ENCODE assay signal across 12 mouse cellular contexts in the genomic region with DNA sequence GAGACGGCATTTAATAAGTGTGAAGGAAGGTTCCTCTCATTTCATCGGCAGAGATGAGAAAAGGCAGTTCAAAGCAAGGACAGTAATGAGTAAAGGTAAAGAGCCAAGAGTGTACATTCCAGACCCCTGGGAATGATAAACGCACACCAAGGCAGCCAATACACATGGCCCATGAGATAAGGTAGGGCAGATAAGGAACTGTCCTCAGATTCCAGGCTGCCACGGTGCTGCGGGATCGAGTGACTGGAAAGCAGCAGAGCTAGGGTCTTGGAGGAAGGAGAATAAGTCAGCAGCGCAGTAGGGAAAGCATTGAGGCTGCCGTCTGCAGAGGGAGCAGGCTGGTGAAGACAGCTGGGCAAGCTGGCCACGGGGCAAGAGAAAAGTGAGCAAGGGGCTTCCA.
DNase-seq lines count a peak whose midpoint lies in the region; ATAC-seq and TF ChIP-seq lines count a peak whose summit lies in the region.
"Had no signal": no experiment of that assay in that cellular context is flagged by ENCODE, and none has a peak within 500 bp of the region (broad histone marks: within the 10 kb centered on the region; RNA-seq: fewer than 3 reads in every experiment).

No protein-coding gene starts in this region.

- no peaks in the 10 kb centered on the region for H3K9me3 ChIP-seq in heart, embryonic 11.5 days (replicated peaks; ENCODE audit: control insufficient read depth, low read length)
- no peaks in the 10 kb centered on the region for H3K9me3 ChIP-seq in ES-Bruce4 (replicated peaks; ENCODE audit: control insufficient read depth, insufficient read depth, low read length, poor library complexity, severe bottlenecking)
- no peaks in the 10 kb centered on the region for H3K9me3 ChIP-seq in forebrain, embryonic 13.5 days (replicated peaks)
- H3K9me3 ChIP-seq in hindbrain, postnatal 0 days (ENCODE audit: low read length) = no peaks in the 10 kb centered on the region
- H3K9me3 ChIP-seq: liver, embryonic 13.5 days had no signal

- ATAC-seq in heart, embryonic 11.5 days (replicated peaks; ENCODE audit: insufficient number of reproducible peaks, low FRiP score, low TSS enrichment) = peak; percentile 40; the same call in 1 of the 2 replicates
- no peak for ATAC-seq in forebrain, embryonic 13.5 days
- ATAC-seq in hindbrain, postnatal 0 days = no peak
- ATAC-seq: activated CD4-positive, CD25-positive, alpha-beta regulatory T cell, adult 4 months had no signal

- 0 out of 2 replicates have a peak overlapping the region, but pooled peaks have one; percentile 54 for H3K9ac ChIP-seq in heart, embryonic 11.5 days (ENCODE audit: low read depth, low read length)
- H3K9ac ChIP-seq in ES-Bruce4 (ENCODE audit: low read depth, poor library complexity, severe bottlenecking) = no peak overlapping the region
- H3K9ac ChIP-seq in forebrain, embryonic 13.5 days = peak overlapping the region; percentile 48
- H3K9ac ChIP-seq in hindbrain, postnatal 0 days (replicated peaks; ENCODE audit: low read length) = no peak overlapping the region
- H3K9ac ChIP-seq: liver, embryonic 13.5 days had no signal

- TF ChIP-seq CTCF in ES-Bruce4 (IDR thresholded peaks at IDR 0.05; ENCODE audit: low read depth, low read length) = no peak
- TF ChIP-seq CTCF in hindbrain, postnatal 0 days (IDR thresholded peaks at IDR 0.05; ENCODE audit: low read depth) = no peak

- peaks cover 57% of the 10 kb centered on the region for H3K4me1 ChIP-seq in heart, embryonic 11.5 days (ENCODE audit: control insufficient read depth, insufficient read depth, low read length)
- peaks cover 8% of the 10 kb centered on the region for H3K4me1 ChIP-seq in ES-Bruce4 (ENCODE audit: control insufficient read depth, insufficient read depth, low read length)
- H3K4me1 ChIP-seq in forebrain, embryonic 13.5 days = peaks cover 56% of the 10 kb centered on the region
- H3K4me1 ChIP-seq in hindbrain, postnatal 0 days (ENCODE audit: insufficient read depth, low read length) = no peaks in the 10 kb centered on the region
- H3K4me1 ChIP-seq: liver, embryonic 13.5 days had no signal

- peak overlapping the region; percentile 43 for H3K4me2 ChIP-seq in heart, embryonic 11.5 days
- no peak overlapping the region for H3K4me2 ChIP-seq in forebrain, embryonic 13.5 days
- H3K4me2 ChIP-seq in hindbrain, postnatal 0 days (ENCODE audit: low read depth, low read length) = no peak overlapping the region
- H3K4me2 ChIP-seq: liver, embryonic 13.5 days had no signal

- WGBS in heart, embryonic 11.5 days (ENCODE audit: insufficient replicate concordance) = 3% methylated on average over 9 of the region's 9 CpGs
- WGBS in forebrain, embryonic 13.5 days = 45% methylated on average over 9 of the region's 9 CpGs
- WGBS in hindbrain, postnatal 0 days = 45% methylated on average over 9 of the region's 9 CpGs

- H3K4me3 ChIP-seq in heart, embryonic 11.5 days (ENCODE audit: low read depth, low read length) = no peak overlapping the region
- no peak overlapping the region for H3K4me3 ChIP-seq in ES-Bruce4 (ENCODE audit: low read depth, low read length)
- no peak overlapping the region for H3K4me3 ChIP-seq in forebrain, embryonic 13.5 days
- no peak overlapping the region for H3K4me3 ChIP-seq in hindbrain, postnatal 0 days (ENCODE audit: low read length)
- H3K4me3 ChIP-seq: liver, embryonic 13.5 days had no signal

- no peaks in the 10 kb centered on the region for H3K36me3 ChIP-seq in heart, embryonic 11.5 days (ENCODE audit: control insufficient read depth, insufficient read depth, low read length)
- H3K36me3 ChIP-seq in ES-Bruce4 (ENCODE audit: control insufficient read depth, insufficient read depth, low read length, poor library complexity, severe bottlenecking) = no peaks in the 10 kb centered on the region
- H3K36me3 ChIP-seq in forebrain, embryonic 13.5 days (ENCODE audit: poor library complexity, severe bottlenecking) = peaks cover 43% of the 10 kb centered on the region
- H3K36me3 ChIP-seq in hindbrain, postnatal 0 days (ENCODE audit: insufficient read depth, low read length) = 0 out of 2 replicates have a peak, but pooled peaks cover 3% of the 10 kb centered on the region
- H3K36me3 ChIP-seq: liver, embryonic 13.5 days had no signal

- no peak for TF ChIP-seq POLR2A in ES-Bruce4 (IDR thresholded peaks at IDR 0.05; ENCODE audit: insufficient read depth, low read length)

- TF ChIP-seq EP300 in ES-Bruce4 (IDR thresholded peaks at IDR 0.05; ENCODE audit: insufficient read depth, low read depth, low read length) = no peak

- peak overlapping the region; percentile 83 for H3K27ac ChIP-seq in heart, embryonic 11.5 days (ENCODE audit: low read depth, low read length)
- peak overlapping the region; percentile 19; the same call in 1 of the 2 replicates for H3K27ac ChIP-seq in ES-Bruce4 (ENCODE audit: insufficient read depth, low read length)
- H3K27ac ChIP-seq in forebrain, embryonic 13.5 days = peak overlapping the region; percentile 89
- peak overlapping the region; percentile 21; the same call in 1 of the 2 replicates for H3K27ac ChIP-seq in hindbrain, postnatal 0 days
- H3K27ac ChIP-seq: liver, embryonic 13.5 days; stomach, postnatal 0 days had no signal

- H3K27me3 ChIP-seq in heart, embryonic 11.5 days (ENCODE audit: control insufficient read depth, insufficient read depth, low read length) = no peaks in the 10 kb centered on the region
- H3K27me3 ChIP-seq in ES-Bruce4 (ENCODE audit: control insufficient read depth, insufficient read depth, low read length, poor library complexity, severe bottlenecking) = no peaks in the 10 kb centered on the region
- no peaks in the 10 kb centered on the region for H3K27me3 ChIP-seq in forebrain, embryonic 13.5 days
- H3K27me3 ChIP-seq in hindbrain, postnatal 0 days (ENCODE audit: insufficient read depth, low read length) = no peaks in the 10 kb centered on the region
- H3K27me3 ChIP-seq: liver, embryonic 13.5 days had no signal

- no peak for DNase-seq in heart, adult 8-10 months (ENCODE audit: low spot score)
- DNase-seq in hindbrain, postnatal 0 days (ENCODE audit: low spot score) = no peak
- DNase-seq in thymus, postnatal 10 days (ENCODE audit: low spot score in 2 of 2) = no peak
- no peak for DNase-seq in cerebellum, adult 18-20 months
- no peak for DNase-seq in adrenal gland, adult 18-20 months (ENCODE audit: low spot score in 2 of 2)
- DNase-seq: cerebellum, adult 11-12 months; liver, embryonic 13.5 days had no signal

Comparison
In these comparisons a context has a peak if more than half of its experiments do, and no peak if none do; other contexts are left out.
1. H3K27ac ChIP-seq: peak in every context shown above with its lines; median percentile 89 in forebrain, embryonic 13.5 days; 83 in heart, embryonic 11.5 days; 21 in hindbrain, postnatal 0 days; 19 in ES-Bruce4.
2. H3K9ac ChIP-seq: peak in heart, embryonic 11.5 days (single experiment) and forebrain, embryonic 13.5 days (single experiment); none in ES-Bruce4 (single experiment) and hindbrain, postnatal 0 days (single experiment).